Mouse (Mus musculus) layer of hippocampus, adult 2 months (tissue): ENCODE results near the gene Commd1. TPM values are rescaled to one million over a fixed set of nuclear protein-coding genes. Genes with fewer than 3 reads are reported as not detected.
A peak's percentile ranks its signal among the peaks of the same experiment; 100 is the strongest.

ENCODE experiments used
- DNase-seq, 2 experiments: peaks; one replicate each; pipeline ENCODE4 v3.0.0; 2022; ENCODE audit warnings: low spot score in 2 of 2
- H3K27ac ChIP-seq: fragments of 200-600 bp; 2 replicates; pipeline ENCODE4 v1.8.1; 2022
- H3K4me3 ChIP-seq: fragments of 200-600 bp; 2 replicates; pipeline ENCODE4 v1.8.1; 2022; ENCODE audit warnings: mild to moderate bottlenecking
- CTCF ChIP-seq: fragments of 200-600 bp; conservative IDR thresholded peaks from 2 replicates; pipeline ENCODE4 v1.8.1; 2022; ENCODE audit warnings: antibody characterized with exemption, mild to moderate bottlenecking, moderate library complexity
- total RNA-seq, 2 experiments: library from RNA; stranded (reverse); gene quantifications; 2 replicates each; pipeline ENCODE4 v1.2.3; 2021

The Commd1 gene
- total RNA-seq, 2 experiments from 2014 or later: 51.2 to 60.4 TPM

GRCm38 (mm10) chr11:22857106-22857704 is 125.0 kb downstream of the Commd1 start:
- peak overlapping the region; percentile 89 for H3K4me3 ChIP-seq
- no peak for DNase-seq
- peak overlapping the region; percentile 94 for H3K27ac ChIP-seq
- TF ChIP-seq CTCF: no peak

- H3K27ac ChIP-seq: peak overlapping the region; percentile 94
- TF ChIP-seq CTCF: no peak
- DNase-seq: peak; percentile 44
- peak overlapping the region; percentile 23 for H3K4me3 ChIP-seq
These were observed 125.7 kb downstream of the Commd1 start for GRCm38 (mm10) chr11:22856371-22856965.

- no peak for TF ChIP-seq CTCF
- H3K27ac ChIP-seq: no peak overlapping the region
- DNase-seq: no peak
- no peak overlapping the region for H3K4me3 ChIP-seq
These were observed 127.6 kb downstream of the Commd1 start for GRCm38 (mm10) chr11:22854571-22854970.

- Histone ChIP-seq H3K27ac (no peak overlapping the region), H3K4me3 (no peak overlapping the region)
- no peak for TF ChIP-seq CTCF
- no peak for DNase-seq
These were observed 128.6 kb downstream of the Commd1 start for GRCm38 (mm10) chr11:22853477-22854157.

- H3K4me3 ChIP-seq: no peak overlapping the region
- no peak for TF ChIP-seq CTCF
- peak overlapping the region; percentile 67 for H3K27ac ChIP-seq
- no peak for DNase-seq
These were observed 129.7 kb downstream of the Commd1 start for GRCm38 (mm10) chr11:22852510-22852909.

GRCm38 (mm10) chr11:22851416-22851815 is 130.8 kb downstream of the Commd1 start:
- no peak overlapping the region for H3K4me3 ChIP-seq
- no peak for TF ChIP-seq CTCF
- no peak for DNase-seq
- peak overlapping the region; percentile 67 for H3K27ac ChIP-seq

- H3K27ac ChIP-seq: peak overlapping the region; percentile 67; the same call in 1 of the 2 replicates
- no peak overlapping the region for H3K4me3 ChIP-seq
- DNase-seq: no peak
- TF ChIP-seq CTCF: no peak
These were observed 132.1 kb downstream of the Commd1 start for GRCm38 (mm10) chr11:22850077-22850476.

GRCm38 (mm10) chr11:22848649-22849195 is 133.5 kb downstream of the Commd1 start:
- no peak for DNase-seq
- H3K27ac ChIP-seq: no peak overlapping the region
- H3K4me3 ChIP-seq: no peak overlapping the region
- TF ChIP-seq CTCF: no peak

GRCm38 (mm10) chr11:22847732-22848648 is 134.2 kb downstream of the Commd1 start:
- no peak for DNase-seq
- peak overlapping the region; percentile 18; the same call in 1 of the 2 replicates for H3K27ac ChIP-seq
- H3K4me3 ChIP-seq: no peak overlapping the region
- TF ChIP-seq CTCF: no peak

- DNase-seq: no peak
- Histone ChIP-seq H3K27ac (no peak overlapping the region), H3K4me3 (no peak overlapping the region)
- no peak for TF ChIP-seq CTCF
These were observed 135.0 kb downstream of the Commd1 start for GRCm38 (mm10) chr11:22846960-22847731.

Other genes with a start within 250 kb of the Commd1 start
- 10 to 100 TPM; 12.8 to 18.3 TPM for gene B3gnt2, start 121.4 kb downstream of the Commd1 start, total RNA-seq
- gene Zrsr1, start 10.4 kb downstream of the Commd1 start, total RNA-seq: 10 to 100 TPM; 67.3 to 67.9 TPM
- gene Gm28048, start 292 bp downstream of the Commd1 start, total RNA-seq: 10 to 100 TPM in 1 of 2 experiments, 1 to 10 TPM in 1; 9.3 to 11.1 TPM
- gene Cct4, start 8.1 kb upstream of the Commd1 start, total RNA-seq: 100 to 1,000 TPM; 100 TPM
- gene Fam161a, start 25.1 kb upstream of the Commd1 start, total RNA-seq: 1 to 10 TPM; 4.6 to 5.2 TPM